Mouse (Mus musculus): ENCODE measurements around the gene AI467606.

DNA sequence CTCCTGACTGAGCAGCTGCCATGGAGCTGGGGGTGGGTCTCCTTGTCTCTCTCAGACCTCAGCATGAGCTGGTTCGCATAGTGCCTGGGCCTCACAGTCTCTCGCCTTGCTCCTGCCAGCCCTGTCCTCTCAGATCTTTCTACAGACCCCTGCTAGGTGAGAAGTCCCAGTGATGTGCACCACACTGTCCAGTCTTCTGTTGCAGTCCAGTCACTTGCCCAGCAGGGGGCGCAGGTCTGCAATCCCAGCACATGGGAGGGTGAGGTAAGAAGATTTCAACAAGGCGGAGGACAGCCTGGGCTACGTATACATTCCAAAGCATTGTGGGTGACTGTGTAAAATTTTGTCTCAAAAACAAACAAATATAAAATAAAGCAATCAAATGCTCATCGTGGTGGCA is 20.3 kb downstream of the AI467606 start:
- TF ChIP-seq GATA1 (IDR thresholded peaks at IDR 0.05; ENCODE audit: low read length), result no peak
- no peak for TF ChIP-seq TAL1 (IDR thresholded peaks at IDR 0.05; ENCODE audit: low read length)

Data from erythroblast, embryonic 14.5 days (primary cell).